Mouse (Mus musculus): Measurements from ENCODE around the gene Eaf1. TPM values are rescaled to one million over a fixed set of nuclear protein-coding genes. Genes with fewer than 3 reads are reported as not detected.
"Not testable (repeated sequence)": the region's sequence is repeated elsewhere in the genome, so short reads cannot be mapped to it uniquely, and the experiment has no call there.

The Eaf1 gene
- total and polyA plus RNA-seq, 2 experiments from 2014 or later: 6.3 to 11.7 TPM

DNA sequence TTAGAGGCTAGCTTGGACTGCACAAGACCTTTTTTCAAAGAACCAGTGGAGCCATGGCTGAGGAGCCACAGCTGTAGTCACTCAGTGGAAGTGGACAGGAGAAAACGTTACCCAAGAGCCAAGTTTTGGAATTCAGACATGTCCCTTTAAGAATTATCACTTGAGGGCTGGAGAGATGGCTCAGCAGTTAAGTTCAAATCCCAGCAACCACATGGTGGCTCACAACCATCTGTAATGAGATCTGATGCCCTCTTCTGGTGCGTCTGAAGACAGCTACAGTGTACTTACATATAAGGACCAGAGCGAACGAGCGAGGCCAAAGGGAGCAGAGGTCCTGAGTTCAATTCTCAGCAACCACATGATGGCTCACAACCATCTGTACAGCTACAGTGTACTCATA, 32.0 kb upstream of the Eaf1 start:
- not testable (repeated sequence) for H3K36me3 ChIP-seq (ENCODE audit: insufficient read depth, low read length); H3K4me2 ChIP-seq (ENCODE audit: low read depth, low read length); H3K9me3 ChIP-seq (ENCODE audit: low read length); H3K4me3 ChIP-seq (ENCODE audit: low read length); DNase-seq (ENCODE audit: low spot score); H3K27ac ChIP-seq; H3K27me3 ChIP-seq (ENCODE audit: insufficient read depth, low read length); H3K9ac ChIP-seq (replicated peaks; ENCODE audit: low read length); H3K4me1 ChIP-seq (ENCODE audit: insufficient read depth, low read length); ATAC-seq
- peak; percentile 20 for TF ChIP-seq CTCF (IDR thresholded peaks at IDR 0.05; ENCODE audit: low read depth)
- 70% methylated on average over 5 of the region's 5 CpGs for WGBS

DNA sequence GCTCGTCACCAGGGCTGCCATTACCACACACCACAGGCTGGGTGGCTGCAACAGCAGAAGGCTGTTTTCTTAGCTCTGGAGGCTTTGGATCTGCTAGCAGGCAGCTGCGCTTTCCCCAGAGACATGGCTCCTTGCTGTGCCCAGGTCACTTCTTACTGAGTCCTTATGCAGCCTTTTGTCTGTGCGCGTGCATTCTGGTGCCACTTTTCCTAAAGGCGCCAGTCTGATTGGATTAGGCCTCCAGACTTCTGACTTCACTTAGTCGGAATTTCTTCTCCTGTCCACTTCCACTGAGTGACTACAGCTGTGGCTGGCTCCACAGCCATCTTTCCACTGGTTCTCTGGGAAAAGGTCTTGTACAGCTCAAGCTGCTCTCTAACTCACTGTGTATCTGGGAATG, 31.3 kb upstream of the Eaf1 start:
- H3K27ac ChIP-seq: no peak overlapping the region
- no peaks in the 10 kb centered on the region for H3K36me3 ChIP-seq (ENCODE audit: insufficient read depth, low read length)
- ATAC-seq: no peak
- no peaks in the 10 kb centered on the region for H3K27me3 ChIP-seq (ENCODE audit: insufficient read depth, low read length)
- H3K4me3 ChIP-seq (ENCODE audit: low read length): no peak overlapping the region
- no peak for TF ChIP-seq CTCF (IDR thresholded peaks at IDR 0.05; ENCODE audit: low read depth)
- WGBS: 70% methylated on average over 6 of the region's 6 CpGs
- H3K4me2 ChIP-seq (ENCODE audit: low read depth, low read length): no peak overlapping the region
- H3K4me1 ChIP-seq (ENCODE audit: insufficient read depth, low read length): no peaks in the 10 kb centered on the region
- H3K9ac ChIP-seq (replicated peaks; ENCODE audit: low read length): no peak overlapping the region
- H3K9me3 ChIP-seq (ENCODE audit: low read length): no peaks in the 10 kb centered on the region
- no peak for DNase-seq (ENCODE audit: low spot score)

DNA sequence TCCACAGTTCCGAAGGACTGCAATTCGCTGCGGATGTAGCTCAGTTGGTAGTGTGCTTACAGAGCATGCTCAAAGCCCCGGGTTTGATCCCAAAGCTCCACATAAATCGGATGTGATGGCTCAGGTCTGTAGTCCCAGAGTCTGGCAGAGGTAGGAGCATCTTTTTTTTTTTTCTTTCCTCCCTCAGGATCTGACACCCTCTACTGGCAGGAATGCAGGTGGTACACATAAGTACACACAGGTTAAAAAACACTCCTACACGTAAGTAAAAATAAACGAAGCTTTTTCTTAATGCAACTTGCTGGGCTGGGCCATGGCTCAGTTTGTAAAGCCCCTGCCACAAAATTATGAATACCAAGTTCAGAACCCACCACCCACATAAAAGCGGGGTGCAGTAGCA, 30.0 kb upstream of the Eaf1 start:
- ATAC-seq: no peak
- no peak overlapping the region for H3K9ac ChIP-seq (replicated peaks; ENCODE audit: low read length)
- no peaks in the 10 kb centered on the region for H3K36me3 ChIP-seq (ENCODE audit: insufficient read depth, low read length)
- WGBS: 50% methylated on average over 8 of the region's 8 CpGs
- H3K9me3 ChIP-seq (ENCODE audit: low read length): no peaks in the 10 kb centered on the region
- DNase-seq (ENCODE audit: low spot score): peak; percentile 26
- H3K4me1 ChIP-seq (ENCODE audit: insufficient read depth, low read length): no peaks in the 10 kb centered on the region
- no peaks in the 10 kb centered on the region for H3K27me3 ChIP-seq (ENCODE audit: insufficient read depth, low read length)
- no peak overlapping the region for H3K27ac ChIP-seq
- H3K4me3 ChIP-seq (ENCODE audit: low read length): no peak overlapping the region
- peak; percentile 64 for TF ChIP-seq CTCF (IDR thresholded peaks at IDR 0.05; ENCODE audit: low read depth)
- H3K4me2 ChIP-seq (ENCODE audit: low read depth, low read length): no peak overlapping the region

DNA sequence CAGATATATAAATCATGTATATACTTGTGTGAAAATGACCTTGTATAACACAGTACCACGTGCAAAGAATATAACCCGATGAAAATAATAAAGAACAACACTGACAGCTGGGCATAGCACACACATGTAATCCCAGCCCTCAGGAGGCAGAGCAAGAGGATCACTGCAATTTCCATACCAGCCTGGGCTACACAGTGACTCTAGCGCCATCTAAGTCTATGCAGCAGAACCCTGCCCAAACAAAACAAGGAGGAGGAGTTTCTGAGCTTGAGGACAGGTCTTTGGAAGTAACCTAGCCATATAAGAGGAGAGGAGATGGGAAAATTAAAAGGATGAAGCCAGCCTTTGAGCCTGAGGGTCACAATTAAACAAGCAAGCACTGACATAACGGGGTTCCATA, 24.5 kb upstream of the Eaf1 start:
- TF ChIP-seq CTCF (IDR thresholded peaks at IDR 0.05; ENCODE audit: low read depth): no peak
- no peaks in the 10 kb centered on the region for H3K27me3 ChIP-seq (ENCODE audit: insufficient read depth, low read length)
- no peaks in the 10 kb centered on the region for H3K9me3 ChIP-seq (ENCODE audit: low read length)
- no peak overlapping the region for H3K9ac ChIP-seq (replicated peaks; ENCODE audit: low read length)
- no peak overlapping the region for H3K4me2 ChIP-seq (ENCODE audit: low read depth, low read length)
- ATAC-seq: no peak
- DNase-seq (ENCODE audit: low spot score): no peak
- H3K36me3 ChIP-seq (ENCODE audit: insufficient read depth, low read length): no peaks in the 10 kb centered on the region
- H3K4me3 ChIP-seq (ENCODE audit: low read length): no peak overlapping the region
- no peak overlapping the region for H3K27ac ChIP-seq
- H3K4me1 ChIP-seq (ENCODE audit: insufficient read depth, low read length): no peaks in the 10 kb centered on the region
- WGBS: 69% methylated on average over 4 of the region's 4 CpGs

GRCm38 (mm10) chr14:31472451-31473061, 21.6 kb upstream of the Eaf1 start:
- H3K9ac ChIP-seq (replicated peaks; ENCODE audit: low read length): no peak overlapping the region
- no peaks in the 10 kb centered on the region for H3K27me3 ChIP-seq (ENCODE audit: insufficient read depth, low read length)
- no peaks in the 10 kb centered on the region for H3K9me3 ChIP-seq (ENCODE audit: low read length)
- no peaks in the 10 kb centered on the region for H3K36me3 ChIP-seq (ENCODE audit: insufficient read depth, low read length)
- H3K27ac ChIP-seq: no peak overlapping the region
- no peak overlapping the region for H3K4me2 ChIP-seq (ENCODE audit: low read depth, low read length)
- H3K4me1 ChIP-seq (ENCODE audit: insufficient read depth, low read length): no peaks in the 10 kb centered on the region
- DNase-seq (ENCODE audit: low spot score) (peak; percentile 89), ATAC-seq (no peak)
- 11% methylated on average over 5 of the region's 5 CpGs for WGBS
- TF ChIP-seq CTCF (IDR thresholded peaks at IDR 0.05; ENCODE audit: low read depth): peak; percentile 84
- no peak overlapping the region for H3K4me3 ChIP-seq (ENCODE audit: low read length)

DNA sequence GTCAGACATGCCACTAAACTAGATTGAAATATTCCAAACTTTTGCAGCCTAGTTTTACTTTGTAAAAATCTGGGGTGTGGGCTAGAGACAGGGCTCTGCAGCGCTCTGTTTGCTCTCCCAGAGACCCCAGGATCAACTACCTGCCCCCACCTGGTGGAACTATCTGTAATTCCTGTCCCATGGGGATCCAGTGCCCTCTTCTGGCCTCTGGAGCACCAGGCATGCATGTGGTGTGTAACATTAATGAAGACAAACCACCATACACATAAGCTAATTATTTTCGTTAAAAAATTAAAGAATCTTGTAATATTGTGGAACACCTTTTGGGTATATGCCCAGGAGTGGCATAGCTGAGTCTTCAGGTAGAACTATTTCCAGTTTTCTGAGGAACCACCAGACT, 20.9 kb upstream of the Eaf1 start:
- H3K36me3 ChIP-seq (ENCODE audit: insufficient read depth, low read length): 0 out of 2 replicates have a peak, but pooled peaks cover 2% of the 10 kb centered on the region
- DNase-seq (ENCODE audit: low spot score) (no peak), ATAC-seq (no peak)
- no peak overlapping the region for H3K4me2 ChIP-seq (ENCODE audit: low read depth, low read length)
- H3K9me3 ChIP-seq (ENCODE audit: low read length): no peaks in the 10 kb centered on the region
- no peak overlapping the region for H3K9ac ChIP-seq (replicated peaks; ENCODE audit: low read length)
- H3K27me3 ChIP-seq (ENCODE audit: insufficient read depth, low read length): no peaks in the 10 kb centered on the region
- no peak overlapping the region for H3K27ac ChIP-seq
- TF ChIP-seq CTCF (IDR thresholded peaks at IDR 0.05; ENCODE audit: low read depth): peak; percentile 25; the same call in 1 of the 2 replicates
- WGBS: 75% methylated on average over 2 of the region's 2 CpGs
- no peak overlapping the region for H3K4me3 ChIP-seq (ENCODE audit: low read length)
- H3K4me1 ChIP-seq (ENCODE audit: insufficient read depth, low read length): no peaks in the 10 kb centered on the region

- no peaks in the 10 kb centered on the region for H3K27me3 ChIP-seq (ENCODE audit: insufficient read depth, low read length)
- H3K4me2 ChIP-seq (ENCODE audit: low read depth, low read length): no peak overlapping the region
- no peak overlapping the region for H3K27ac ChIP-seq
- no peaks in the 10 kb centered on the region for H3K9me3 ChIP-seq (ENCODE audit: low read length)
- no peak overlapping the region for H3K9ac ChIP-seq (replicated peaks; ENCODE audit: low read length)
- peaks cover 76% of the 10 kb centered on the region for H3K36me3 ChIP-seq (ENCODE audit: insufficient read depth, low read length)
- TF ChIP-seq CTCF (IDR thresholded peaks at IDR 0.05; ENCODE audit: low read depth): no peak
- DNase-seq (ENCODE audit: low spot score) (no peak), ATAC-seq (no peak)
- WGBS: 89% methylated on average over 5 of the region's 5 CpGs
- no peak overlapping the region for H3K4me3 ChIP-seq (ENCODE audit: low read length)
- H3K4me1 ChIP-seq (ENCODE audit: insufficient read depth, low read length): no peaks in the 10 kb centered on the region
Measured at GRCm38 (mm10) chr14:31482417-31482816, 11.8 kb upstream of the Eaf1 start.

All from hindbrain, postnatal 0 days (tissue).